Mouse (Mus musculus) G1E-ER4 (cell line): Measurements from ENCODE around the gene Polr1b. TPM values are rescaled to one million over a fixed set of nuclear protein-coding genes. Genes with fewer than 3 reads are reported as not detected.

Experiments used
- GATA1 ChIP-seq: IDR thresholded peaks from one replicate; pipeline ENCODE4 v1.8.0; 2012; ENCODE audit warnings: low read length, inconsistent platforms
- polyA plus RNA-seq: library from polyadenylated mRNA; stranded (reverse); fragments of >175 nt; gene quantifications from 2 replicates; pipeline ENCODE4 v1.2.3, GENCODE M21; 2012

Gene Polr1b
- polyA plus RNA-seq, 1 experiment = 25.8 TPM

GRCm38 (mm10) chr2:129090370-129090769, 10.4 kb upstream of the Polr1b start:
- no peak for TF ChIP-seq GATA1

- no peak for TF ChIP-seq GATA1
Observed at GRCm38 (mm10) chr2:129092810-129093209, 8.0 kb upstream of the Polr1b start.

DNA sequence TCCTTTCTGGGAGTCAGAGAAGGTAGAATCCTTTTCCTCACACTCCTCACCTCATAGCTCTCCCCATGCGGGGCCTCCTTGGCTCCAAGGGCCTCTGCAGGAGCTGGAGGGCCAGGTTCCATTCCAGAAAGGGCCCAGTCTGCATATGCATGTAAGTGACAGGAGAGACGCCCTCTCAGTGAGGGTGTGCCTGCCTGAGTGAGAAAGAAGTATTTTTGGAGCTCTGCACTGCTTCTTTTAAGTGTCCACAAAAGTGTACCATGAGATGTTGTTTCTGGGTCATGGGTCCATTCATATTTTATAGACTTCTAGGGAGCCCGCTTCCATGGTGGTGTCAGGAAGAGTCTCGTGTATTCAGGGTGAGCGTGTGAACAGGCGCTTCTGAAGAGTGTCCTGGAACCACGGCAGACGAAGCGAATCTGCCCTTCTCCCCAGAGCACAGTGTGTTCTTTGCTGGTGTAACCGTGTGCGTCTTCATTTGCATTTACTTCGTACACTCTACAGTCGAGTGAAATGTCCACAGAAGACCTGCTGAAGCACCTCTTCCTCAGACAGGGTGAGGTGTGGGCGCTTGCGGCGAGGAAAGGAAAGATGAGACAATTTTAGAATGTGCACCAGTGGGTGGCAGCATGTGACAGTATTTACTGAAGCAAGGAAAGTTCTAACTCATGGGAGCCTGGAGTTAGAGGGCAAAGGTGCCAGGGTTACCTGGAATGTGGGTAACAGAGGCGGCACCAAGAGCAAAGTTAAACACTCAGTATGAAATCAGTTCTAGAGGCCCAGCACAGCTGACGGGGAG, 6.7 kb upstream of the Polr1b start:
- no peak for TF ChIP-seq GATA1

DNA sequence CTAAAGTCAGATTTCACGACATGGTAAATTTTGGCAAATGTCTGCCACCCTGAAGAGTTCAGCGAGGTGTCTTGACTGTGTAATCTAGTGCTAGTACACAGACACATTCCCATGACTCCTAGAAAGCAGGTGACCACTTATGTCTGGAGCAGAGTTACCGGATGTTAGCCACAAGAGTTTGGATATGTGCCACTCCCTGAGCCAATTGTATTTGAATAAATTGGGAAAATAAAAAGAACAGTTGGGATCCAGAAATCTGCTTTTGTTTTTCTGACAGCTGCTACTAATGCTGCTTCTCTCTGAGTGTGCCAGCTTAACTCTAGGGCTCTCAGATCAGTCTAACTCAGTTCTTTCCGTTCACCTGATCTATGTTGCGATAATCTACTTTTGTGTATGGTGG, 12.1 kb downstream of the Polr1b start:
- no peak for TF ChIP-seq GATA1

GRCm38 (mm10) chr2:129115706-129116367, 15.0 kb downstream of the Polr1b start:
- TF ChIP-seq GATA1 = no peak

DNA sequence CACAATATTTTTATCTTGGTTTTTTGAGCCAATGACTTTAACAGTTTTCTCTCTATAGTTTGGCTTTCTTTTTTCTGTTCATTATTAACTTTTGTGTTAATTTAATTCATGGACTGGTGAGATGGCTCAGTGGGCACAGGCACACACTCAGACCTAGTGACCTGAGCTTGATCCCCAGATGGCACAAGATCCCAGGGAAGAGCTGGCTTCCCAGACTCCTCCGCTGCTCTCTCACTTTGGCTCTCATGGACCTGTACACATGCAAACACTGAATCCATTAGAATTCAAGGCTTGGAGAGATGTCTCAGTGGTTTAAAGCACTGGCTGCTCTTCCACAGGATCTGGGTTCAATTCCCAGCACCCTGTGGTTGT, 15.6 kb downstream of the Polr1b start:
- TF ChIP-seq GATA1 = no peak

- no peak for TF ChIP-seq GATA1
Observed at GRCm38 (mm10) chr2:129118061-129118460, 17.3 kb downstream of the Polr1b start.

- no peak for TF ChIP-seq GATA1
Observed at GRCm38 (mm10) chr2:129121986-129122385, 21.2 kb downstream of the Polr1b start.

- TF ChIP-seq GATA1 = no peak
Observed at GRCm38 (mm10) chr2:129129412-129129929, 28.7 kb downstream of the Polr1b start, which contains the start of gene Chchd5. Chchd5 (plus strand) TSS chr2:129129700.

GRCm38 (mm10) chr2:129129987-129130545, 29.3 kb downstream of the Polr1b start:
- TF ChIP-seq GATA1 = no peak

DNA sequence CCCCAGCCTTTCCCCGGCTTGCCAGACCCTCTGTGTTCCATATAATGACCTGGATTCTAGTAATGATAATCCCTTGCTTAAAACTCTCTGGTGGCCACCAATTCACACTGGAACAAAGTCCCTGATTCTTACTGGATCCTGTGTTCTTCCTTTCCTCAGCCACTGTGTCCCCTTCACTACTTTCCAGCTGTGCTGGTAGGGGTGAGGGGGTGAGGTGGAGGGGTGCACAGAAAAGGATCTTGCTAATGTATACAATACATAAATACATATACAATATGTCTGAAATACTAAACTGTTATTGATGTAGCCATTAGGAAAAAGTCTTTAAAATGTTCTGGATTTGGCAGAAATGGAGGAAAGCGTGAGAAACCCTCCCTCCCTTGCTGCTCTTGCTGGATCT, 30.0 kb downstream of the Polr1b start:
- TF ChIP-seq GATA1 = no peak

- no peak for TF ChIP-seq GATA1
Observed at GRCm38 (mm10) chr2:129132231-129132630, 31.4 kb downstream of the Polr1b start.

- no peak for TF ChIP-seq GATA1
Observed at GRCm38 (mm10) chr2:129133006-129133805, 32.4 kb downstream of the Polr1b start.

DNA sequence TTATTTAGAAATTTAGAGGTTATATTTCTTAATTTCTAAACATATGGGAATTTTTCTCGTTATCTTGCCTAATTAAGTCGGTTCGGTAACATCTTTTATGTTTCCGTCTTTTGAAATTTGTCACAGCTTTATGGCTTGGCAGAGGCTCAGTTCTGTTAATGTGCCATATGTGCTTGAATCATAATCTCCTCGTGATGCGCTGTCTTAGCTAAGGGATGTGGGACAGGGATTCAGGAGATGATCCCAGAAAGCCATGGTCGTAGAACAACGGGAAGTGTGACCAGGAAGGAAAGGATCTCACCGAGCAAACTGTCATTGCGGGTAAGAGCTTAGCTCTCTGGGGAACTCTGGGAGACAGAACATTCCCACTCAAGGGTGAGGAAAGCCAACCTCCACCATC, 39.1 kb downstream of the Polr1b start:
- TF ChIP-seq GATA1 = no peak

DNA sequence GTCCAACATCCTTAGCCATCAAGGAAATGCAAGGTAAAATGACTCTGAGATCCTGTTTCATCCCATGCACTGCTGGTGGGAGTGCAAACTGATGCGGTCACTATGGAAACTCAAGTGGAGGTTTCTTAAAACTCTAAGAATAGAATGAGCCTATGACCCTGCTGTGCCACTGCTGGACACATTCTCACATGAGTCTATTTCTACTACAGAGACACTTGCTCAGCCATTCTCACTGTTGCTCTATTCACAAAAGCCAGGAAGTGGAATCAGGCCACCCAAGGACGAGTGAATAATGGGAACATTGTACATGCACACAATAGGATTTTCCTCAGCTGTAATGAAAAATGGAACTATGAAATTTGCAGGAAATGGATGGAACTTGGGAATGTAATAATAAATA, 48.0 kb downstream of the Polr1b start:
- TF ChIP-seq GATA1 = no peak

DNA sequence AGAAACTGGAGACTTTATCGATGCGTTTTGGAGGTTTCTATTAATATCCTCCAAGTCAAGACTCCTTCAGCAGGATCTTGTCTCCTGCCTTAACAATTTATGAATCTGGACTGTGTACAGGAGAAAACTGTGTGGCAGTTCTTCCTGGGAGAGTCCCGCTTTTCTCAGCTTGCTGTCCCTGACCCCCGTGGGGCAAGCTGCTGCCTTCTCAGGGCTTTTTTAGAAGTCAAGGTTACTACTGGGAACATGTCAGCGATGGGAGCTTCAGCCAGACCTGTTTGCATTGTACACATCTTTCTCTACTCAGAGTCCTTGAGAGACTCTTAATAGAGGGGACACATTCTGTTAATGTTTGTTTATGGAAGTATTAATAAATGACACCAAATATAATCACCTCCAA, 49.6 kb downstream of the Polr1b start:
- no peak for TF ChIP-seq GATA1
